Mouse (Mus musculus): ENCODE measurements at regions not wholly inside any gene's neighbourhood (a gene's known extent, or its start where the extent isn't known, plus 50 kb on each side); places are given as distances from the start of the nearest gene placed in this dataset.

GRCm38 (mm10) chr5:39050512-39050911 is 173.9 kb upstream of the Clnk start:
- no peak for TF ChIP-seq CTCF (IDR thresholded peaks at IDR 0.05)
- DNase-seq, result no peak
- no peak overlapping the region for H3K4me3 ChIP-seq
- H3K27ac ChIP-seq, result no peak overlapping the region
- intact Hi-C loops (cut with DNase I), result no loop called here

GRCm38 (mm10) chr5:39049141-39049540 is 172.5 kb upstream of the Clnk start:
- intact Hi-C loops (cut with DNase I), result no loop called here
- Histone ChIP-seq H3K27ac (no peak overlapping the region), H3K4me3 (no peak overlapping the region)
- no peak for TF ChIP-seq CTCF (IDR thresholded peaks at IDR 0.05)
- no peak for DNase-seq

GRCm38 (mm10) chr5:39040467-39040866 is 163.9 kb upstream of the Clnk start:
- intact Hi-C loops (cut with DNase I), result no loop called here
- Histone ChIP-seq H3K4me3 (no peak overlapping the region), H3K27ac (no peak overlapping the region)
- no peak for DNase-seq
- no peak for TF ChIP-seq CTCF (IDR thresholded peaks at IDR 0.05)

- no peak overlapping the region for H3K27ac ChIP-seq
- no peak for DNase-seq
- no peak for TF ChIP-seq CTCF (IDR thresholded peaks at IDR 0.05)
- H3K4me3 ChIP-seq, result no peak overlapping the region
- intact Hi-C loops (cut with DNase I), result no loop called here
Measured at GRCm38 (mm10) chr5:39023241-39023640, 146.6 kb upstream of the Clnk start.

GRCm38 (mm10) chr5:39000643-39001042 is 124.0 kb upstream of the Clnk start:
- Histone ChIP-seq H3K27ac (no peak overlapping the region), H3K4me3 (no peak overlapping the region)
- no peak for TF ChIP-seq CTCF (IDR thresholded peaks at IDR 0.05)
- DNase-seq, result no peak
- intact Hi-C loops (cut with DNase I), result no loop called here

- H3K4me3 ChIP-seq, result no peak overlapping the region
- H3K27ac ChIP-seq, result no peak overlapping the region
- DNase-seq, result no peak
- TF ChIP-seq CTCF (IDR thresholded peaks at IDR 0.05), result no peak
- intact Hi-C loops (cut with DNase I), result no loop called here
Measured at GRCm38 (mm10) chr5:38999700-39000099, 123.1 kb upstream of the Clnk start.

- no peak overlapping the region for H3K27ac ChIP-seq
- TF ChIP-seq CTCF (IDR thresholded peaks at IDR 0.05), result no peak
- intact Hi-C loops (cut with DNase I), result no loop called here
- no peak overlapping the region for H3K4me3 ChIP-seq
- no peak for DNase-seq
Measured at GRCm38 (mm10) chr5:38972397-38973159, 96.0 kb upstream of the Clnk start.

- Histone ChIP-seq H3K4me3 (no peak overlapping the region), H3K27ac (no peak overlapping the region)
- intact Hi-C loops (cut with DNase I), result no loop called here
- TF ChIP-seq CTCF (IDR thresholded peaks at IDR 0.05), result no peak
- no peak for DNase-seq
Measured at GRCm38 (mm10) chr5:38970497-38970896, 93.9 kb upstream of the Clnk start.

- no peak for TF ChIP-seq CTCF (IDR thresholded peaks at IDR 0.05)
- Histone ChIP-seq H3K27ac (no peak overlapping the region), H3K4me3 (no peak overlapping the region)
- intact Hi-C loops (cut with DNase I), result no loop called here
- DNase-seq, result no peak
Measured at GRCm38 (mm10) chr5:38967010-38967409, 90.4 kb upstream of the Clnk start.

- no peak overlapping the region for H3K4me3 ChIP-seq
Measured at GRCm38 (mm10) chr5:38964445-38964844, 87.8 kb upstream of the Clnk start.

GRCm38 (mm10) chr5:38950520-38951288 is 74.1 kb upstream of the Clnk start:
- no peak for DNase-seq
- intact Hi-C loops (cut with DNase I), result no loop called here
- Histone ChIP-seq H3K27ac (no peak overlapping the region), H3K4me3 (no peak overlapping the region)
- no peak for TF ChIP-seq CTCF (IDR thresholded peaks at IDR 0.05)

More at GRCm38 (mm10) chr5:38964445-38964844, 87.8 kb upstream of the Clnk start:
- intact Hi-C loops (cut with DNase I), result no loop called here
- TF ChIP-seq CTCF (IDR thresholded peaks at IDR 0.05), result no peak
- DNase-seq, result no peak
- no peak overlapping the region for H3K27ac ChIP-seq

- no peak for TF ChIP-seq CTCF (IDR thresholded peaks at IDR 0.05)
Measured at GRCm38 (mm10) chr5:38945903-38946686, 69.5 kb upstream of the Clnk start.

More at GRCm38 (mm10) chr5:38945903-38946686, 69.5 kb upstream of the Clnk start:
- DNase-seq, result no peak
- Histone ChIP-seq H3K27ac (no peak overlapping the region), H3K4me3 (no peak overlapping the region)
- intact Hi-C loops (cut with DNase I), result no loop called here
